Mouse (Mus musculus) MEL (cell line): ENCODE measurements around the gene Wdr26. TPM values are rescaled to one million over a fixed set of nuclear protein-coding genes. Genes with fewer than 3 reads are reported as not detected.

Source experiments
- DNase-seq: peaks from one replicate; pipeline ENCODE4 v3.0.0; 2011; ENCODE audit warnings: low read depth, low spot score
- H3K27ac ChIP-seq: 2 replicates; pipeline ENCODE4 v1.5.1; 2012; ENCODE audit warnings: low read depth, mild to moderate bottlenecking, control low read depth, low read length, moderate library complexity; ENCODE audit not compliant: control insufficient read depth
- H3K27me3 ChIP-seq, 2 experiments: fragments of 150-350 bp in 1 of 2; sonication (generic) in 1 of 2; 2 replicates each; pipeline ENCODE4 v1.6.1; 2012; ENCODE audit warnings: low read length in 2 of 2, mild to moderate bottlenecking in 2 of 2, improper control_type of control experiment in 1 of 2, moderate library complexity in 1 of 2; ENCODE audit not compliant: insufficient read depth in 2 of 2, control insufficient read depth in 1 of 2
- H3K36me3 ChIP-seq, 2 experiments: 2 replicates each; pipeline ENCODE4 v1.6.1; 2012 to 2014; ENCODE audit warnings: low read length in 2 of 2, improper control_type of control experiment in 1 of 2, inconsistent platforms in 1 of 2, mild to moderate bottlenecking in 1 of 2; ENCODE audit not compliant: insufficient read depth in 2 of 2, control insufficient read depth in 1 of 2
- H3K4me1 ChIP-seq, 2 experiments: fragments of 150-350 bp in 1 of 2; sonication (generic) in 1 of 2; 2 replicates each; pipeline ENCODE4 v1.6.1; 2012; ENCODE audit warnings: low read length in 2 of 2, improper control_type of control experiment in 1 of 2, mild to moderate bottlenecking in 1 of 2; ENCODE audit not compliant: insufficient read depth in 2 of 2, control insufficient read depth in 1 of 2
- H3K4me3 ChIP-seq, 2 experiments: fragments of 150-350 bp in 1 of 2; sonication (generic) in 1 of 2; 2 replicates each; pipeline ENCODE4 v1.5.1; 2012; ENCODE audit warnings: low read depth in 2 of 2, low read length in 2 of 2, mild to moderate bottlenecking in 2 of 2, moderate library complexity in 2 of 2, control low read depth in 1 of 2, improper control_type of control experiment in 1 of 2; ENCODE audit not compliant: control insufficient read depth in 1 of 2, insufficient read depth in 1 of 2
- H3K79me2 ChIP-seq: 2 replicates; pipeline ENCODE4 v1.6.1; 2012; ENCODE audit warnings: mild to moderate bottlenecking, low read length, moderate library complexity; ENCODE audit not compliant: control insufficient read depth, poor library complexity, insufficient read depth
- H3K9ac ChIP-seq: 2 replicates; pipeline ENCODE4 v1.6.1; 2012; ENCODE audit warnings: low read depth, mild to moderate bottlenecking, control low read depth, low read length, moderate library complexity; ENCODE audit not compliant: control insufficient read depth, poor library complexity, severe bottlenecking
- H3K9me3 ChIP-seq: fragments of 150-350 bp; sonication (generic); replicated peaks from 2 replicates; pipeline ENCODE4 v1.6.1; 2012; ENCODE audit warnings: mild to moderate bottlenecking, low read length, improper control_type of control experiment, moderate library complexity; ENCODE audit not compliant: insufficient read depth
- CHD2 ChIP-seq: IDR thresholded peaks from 2 replicates; pipeline ENCODE4 v1.6.1; 2011; ENCODE audit warnings: low read length, improper control_type of control experiment
- CTCF ChIP-seq, 3 experiments: IDR thresholded peaks in 2 of 3; conservative IDR thresholded peaks in 1 of 3; 2 replicates each; pipeline ENCODE4 v1.5.1; 2011 to 2012; ENCODE audit warnings: low read length in 3 of 3, low read depth in 2 of 3, mild to moderate bottlenecking in 2 of 3, improper control_type of control experiment in 1 of 3, inconsistent platforms in 1 of 3, mixed read lengths in 1 of 3, moderate library complexity in 1 of 3; ENCODE audit not compliant: control insufficient read depth in 1 of 3, insufficient read depth in 1 of 3, poor library complexity in 1 of 3, severe bottlenecking in 1 of 3
- GATA1 ChIP-seq: IDR thresholded peaks from 2 replicates; pipeline ENCODE4 v1.6.1; 2011; ENCODE audit warnings: low read depth, low read length, improper control_type of control experiment
- KAT2A ChIP-seq: conservative IDR thresholded peaks from 2 replicates; pipeline ENCODE4 v1.6.1; 2012; ENCODE audit warnings: low read depth, low read length, improper control_type of control experiment, inconsistent platforms
- MYB ChIP-seq: IDR thresholded peaks from 2 replicates; pipeline ENCODE4 v1.6.1; 2011; ENCODE audit warnings: mild to moderate bottlenecking, low read depth, low read length, improper control_type of control experiment
- NRF1 ChIP-seq: IDR thresholded peaks from 2 replicates; pipeline ENCODE4 v1.6.1; 2014; ENCODE audit warnings: low read depth, mild to moderate bottlenecking, inconsistent platforms, low read length, improper control_type of control experiment, moderate library complexity; ENCODE audit not compliant: poor library complexity, insufficient read depth, severe bottlenecking
- POLR2AphosphoS2 ChIP-seq: IDR thresholded peaks from 2 replicates; pipeline ENCODE4 v1.6.1; 2011; ENCODE audit warnings: low read length, improper control_type of control experiment
- RAD21 ChIP-seq: IDR thresholded peaks from 2 replicates; pipeline ENCODE4 v1.6.1; 2011; ENCODE audit warnings: mild to moderate bottlenecking, low read depth, low read length, improper control_type of control experiment
- RCOR1 ChIP-seq: IDR thresholded peaks from 2 replicates; pipeline ENCODE4 v1.6.1; 2012; ENCODE audit warnings: low read depth, mild to moderate bottlenecking, inconsistent platforms, low read length, improper control_type of control experiment
- SIN3A ChIP-seq: IDR thresholded peaks from 2 replicates; pipeline ENCODE4 v1.6.1; 2012; ENCODE audit warnings: low read length, improper control_type of control experiment, inconsistent platforms
- TCF12 ChIP-seq: IDR thresholded peaks from 2 replicates; pipeline ENCODE4 v1.6.1; 2014; ENCODE audit warnings: low read depth, mild to moderate bottlenecking, inconsistent platforms, low read length, improper control_type of control experiment, moderate library complexity
- UBTF ChIP-seq: IDR thresholded peaks from 2 replicates; pipeline ENCODE4 v1.6.1; 2012; ENCODE audit warnings: low read depth, mild to moderate bottlenecking, inconsistent platforms, low read length, improper control_type of control experiment, moderate library complexity, borderline replicate concordance; ENCODE audit not compliant: insufficient read depth
- ZNF384 ChIP-seq: IDR thresholded peaks from 2 replicates; pipeline ENCODE4 v1.6.1; 2012; ENCODE audit warnings: low read depth, mild to moderate bottlenecking, inconsistent platforms, low read length, improper control_type of control experiment
- polyA plus RNA-seq, 2 experiments: library from polyadenylated mRNA; stranded (reverse) in 1 of 2; unstranded in 1 of 2; fragments of >175 nt in 1 of 2; fragments of >200 nt in 1 of 2; gene quantifications; 2 replicates each; pipeline versions ENCODE4 v1.2.1 to v1.2.4; 2012; ENCODE audit warnings: low replicate concordance in 2 of 2, low read depth in 1 of 2; ENCODE audit not compliant: insufficient read length in 2 of 2, insufficient read depth in 1 of 2, missing spikeins in 1 of 2
- total RNA-seq: library from RNA; depleted of rRNA; stranded (reverse); fragments of 300-350 nt; gene quantifications from 2 replicates; pipeline ENCODE4 v1.2.3, GENCODE M21; 2012

Gene Wdr26
- total and polyA plus RNA-seq, 3 experiments, result 21.6 to 35.1 TPM; not detected in 1

DNA sequence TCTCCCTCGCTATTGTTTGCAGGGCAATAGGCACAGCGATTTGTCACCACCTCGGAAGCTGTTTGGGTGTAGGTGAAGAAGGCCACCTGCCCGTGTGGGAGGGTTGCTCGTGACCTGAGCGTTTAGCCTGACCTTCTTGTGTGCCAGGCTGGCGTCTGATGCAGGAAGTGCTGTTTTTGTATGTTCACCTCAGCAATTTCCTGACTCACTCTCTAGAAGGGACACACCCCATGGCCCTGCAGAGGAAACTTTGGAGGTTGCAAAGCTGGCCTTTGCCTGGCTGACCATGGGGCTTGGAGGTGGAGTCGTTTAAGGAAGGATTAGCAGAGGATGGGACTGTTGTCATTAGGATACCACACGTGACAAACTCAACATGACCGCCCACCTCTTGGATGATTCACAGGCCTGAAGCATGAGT is 18.9 kb upstream of the Wdr26 start:
- Histone ChIP-seq H3K4me3 (no peak overlapping the region), H3K4me1 (peaks cover 3 to 8% of the 10 kb centered on the region in 2 experiments; a peak in 2 of 4 replicates), H3K9ac (no peak overlapping the region)
- DNase-seq, result no peak
- TF ChIP-seq SIN3A (no peak), POLR2AphosphoS2 (no peak), MYB (no peak), RAD21 (no peak), GATA1 (no peak), TCF12 (no peak)
- TF ChIP-seq, all 39 proteins: peak for 0
- no peaks in the 10 kb centered on the region for H3K27me3 ChIP-seq
- peaks cover 0 to 14% of the 10 kb centered on the region in 2 experiments; a peak in 2 of 4 replicates for H3K36me3 ChIP-seq
- H3K79me2 ChIP-seq, result peaks cover 1% of the 10 kb centered on the region; the same call in 1 of the 2 replicates
- no peak overlapping the region for H3K27ac ChIP-seq
- no peaks in the 10 kb centered on the region for H3K9me3 ChIP-seq

DNA sequence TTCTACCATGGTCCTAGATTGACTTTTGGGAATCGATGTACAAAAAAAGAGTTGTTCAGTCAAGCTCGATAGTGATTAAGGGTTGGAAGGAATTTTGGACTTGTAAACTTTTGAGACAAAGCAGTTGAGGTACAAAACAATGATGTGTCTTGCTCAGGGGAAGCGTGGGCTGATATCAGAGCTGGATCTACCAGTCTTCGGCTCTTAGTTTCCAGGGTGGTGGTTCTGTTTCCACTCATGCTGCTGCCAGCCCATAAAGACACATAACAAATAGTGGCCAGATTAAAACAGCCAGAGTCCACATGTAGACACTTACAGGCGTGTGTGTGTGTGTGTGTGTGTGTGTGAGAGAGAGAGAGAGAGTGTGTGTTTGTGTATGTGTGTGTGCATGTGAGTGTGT is 17.2 kb upstream of the Wdr26 start:
- Histone ChIP-seq H3K9ac (no peak overlapping the region), H3K79me2 (peaks cover 1% of the 10 kb centered on the region; the same call in 1 of the 2 replicates), H3K36me3 (peaks cover 0 to 11% of the 10 kb centered on the region in 2 experiments; a peak in 2 of 4 replicates), H3K27me3 (no peaks in the 10 kb centered on the region), H3K9me3 (no peaks in the 10 kb centered on the region), H3K4me1 (peaks cover 3 to 8% of the 10 kb centered on the region in 2 experiments; a peak in 2 of 4 replicates), H3K27ac (no peak overlapping the region), H3K4me3 (no peak overlapping the region)
- DNase-seq, result no peak
- TF ChIP-seq SIN3A, result no peak
- no peak for TF ChIP-seq CTCF (IDR thresholded peaks at IDR 0.05 in 2 of 3, conservative IDR thresholded peaks at IDR 0.05 in 1 of 3; ENCODE audit: control insufficient read depth in 1 of 3, insufficient read depth in 1 of 3, low read depth in 2 of 3, low read length in 3 of 3, poor library complexity in 1 of 3, severe bottlenecking in 1 of 3)
- no peak for TF ChIP-seq ZNF384
- no peak for TF ChIP-seq UBTF

DNA sequence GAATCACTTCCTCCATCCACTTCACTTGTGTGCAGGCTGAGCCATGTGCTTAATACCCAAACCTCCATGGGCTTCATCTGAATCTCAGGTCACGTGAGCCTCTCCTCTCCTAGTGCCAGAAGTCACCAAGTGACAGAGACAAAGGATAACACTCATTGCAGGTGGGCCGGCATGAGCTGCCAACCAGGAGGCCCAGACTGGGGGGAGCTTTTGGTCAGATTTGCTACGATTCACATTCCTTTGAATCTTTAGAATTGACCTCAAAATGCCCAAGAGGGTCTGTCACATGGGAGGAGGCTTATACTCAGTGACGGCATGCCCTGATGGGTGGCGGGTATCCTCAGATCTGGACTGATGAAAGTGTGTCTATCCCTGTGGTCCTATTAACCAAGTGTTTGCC is 16.8 kb upstream of the Wdr26 start:
- no peak for TF ChIP-seq NRF1
- no peak for TF ChIP-seq SIN3A
- TF ChIP-seq CHD2, result no peak
- no peak for TF ChIP-seq KAT2A
- TF ChIP-seq RCOR1, result no peak
- Histone ChIP-seq H3K36me3 (peaks cover 0 to 7% of the 10 kb centered on the region in 2 experiments; a peak in 2 of 4 replicates), H3K79me2 (peaks cover 1% of the 10 kb centered on the region; the same call in 1 of the 2 replicates), H3K4me1 (peaks cover 3 to 8% of the 10 kb centered on the region in 2 experiments; a peak in 2 of 4 replicates), H3K4me3 (no peak overlapping the region), H3K27ac (no peak overlapping the region), H3K27me3 (no peaks in the 10 kb centered on the region), H3K9ac (no peak overlapping the region), H3K9me3 (no peaks in the 10 kb centered on the region)
- DNase-seq, result no peak
